Mouse (Mus musculus) myocyte (in vitro differentiated cells): ENCODE measurements around the gene Kif11. TPM values are rescaled to one million over a fixed set of nuclear protein-coding genes. Genes with fewer than 3 reads are reported as not detected.

Source experiments
- H3K27me3 ChIP-seq: one replicate; pipeline ENCODE4 v1.6.1; 2011; ENCODE audit not compliant: control insufficient read depth, insufficient read depth, insufficient read length
- H3K36me3 ChIP-seq: one replicate; pipeline ENCODE4 v1.6.1; 2011; ENCODE audit not compliant: control insufficient read depth, insufficient read depth
- H3K4me2 ChIP-seq: one replicate; pipeline ENCODE4 v1.6.1; 2011; ENCODE audit warnings: low read depth, control low read depth
- H3K4me3 ChIP-seq: one replicate; pipeline ENCODE4 v1.5.1; 2011; ENCODE audit warnings: mild to moderate bottlenecking, control low read depth, moderate library complexity
- H3K79me2 ChIP-seq: one replicate; pipeline ENCODE4 v1.6.1; 2011; ENCODE audit not compliant: control insufficient read depth, insufficient read depth
- H3ac ChIP-seq: one replicate; pipeline ENCODE4 v1.6.1; 2011; ENCODE audit not compliant: control insufficient read depth, insufficient read length
- CEBPB ChIP-seq: IDR thresholded peaks from 2 replicates; pipeline ENCODE4 v1.6.1; 2011; ENCODE audit warnings: mild to moderate bottlenecking, moderate library complexity; ENCODE audit not compliant: poor library complexity, insufficient read depth, severe bottlenecking
- E2F4 ChIP-seq: IDR thresholded peaks from one replicate; pipeline ENCODE4 v1.6.1; 2011; ENCODE audit warnings: mild to moderate bottlenecking, control low read depth, moderate library complexity; ENCODE audit not compliant: insufficient read depth
- MAX ChIP-seq: IDR thresholded peaks from one replicate; pipeline ENCODE4 v1.6.1; 2011; ENCODE audit warnings: low read depth, mild to moderate bottlenecking, control low read depth
- MYOD1 ChIP-seq, 3 experiments: IDR thresholded peaks; one replicate each; pipeline ENCODE4 v1.6.1; 2011; ENCODE audit warnings: control low read depth in 2 of 3, low read depth in 2 of 3, mild to moderate bottlenecking in 2 of 3, moderate library complexity in 1 of 3; ENCODE audit not compliant: insufficient read length in 2 of 3, control insufficient read depth in 1 of 3
- MYOG ChIP-seq, 3 experiments: IDR thresholded peaks; one replicate each; pipeline ENCODE4 v1.6.1; 2011; ENCODE audit warnings: control low read depth in 2 of 3, low read depth in 2 of 3, mild to moderate bottlenecking in 2 of 3; ENCODE audit not compliant: insufficient read length in 2 of 3, control insufficient read depth in 1 of 3, insufficient read depth in 1 of 3
- POLR2A ChIP-seq: IDR thresholded peaks from one replicate; pipeline ENCODE4 v1.6.1; 2011; ENCODE audit warnings: low read depth, mild to moderate bottlenecking, control low read depth, moderate library complexity; ENCODE audit not compliant: insufficient read length
- POLR2AphosphoS2 ChIP-seq: IDR thresholded peaks from one replicate; pipeline ENCODE4 v1.6.1; 2011; ENCODE audit warnings: low read depth, control low read depth; ENCODE audit not compliant: insufficient read length
- REST ChIP-seq: IDR thresholded peaks from one replicate; pipeline ENCODE4 v1.6.1; 2011; ENCODE audit warnings: mild to moderate bottlenecking, control low read depth, moderate library complexity; ENCODE audit not compliant: insufficient read depth, insufficient read length
- SRF ChIP-seq: IDR thresholded peaks from one replicate; pipeline ENCODE4 v1.6.1; 2011; ENCODE audit warnings: low read depth; ENCODE audit not compliant: control insufficient read depth, insufficient read length
- TCF12 ChIP-seq: IDR thresholded peaks from one replicate; pipeline ENCODE4 v1.6.1; 2011; ENCODE audit warnings: mild to moderate bottlenecking, control low read depth; ENCODE audit not compliant: poor library complexity, insufficient read depth, severe bottlenecking
- TCF3 ChIP-seq: IDR thresholded peaks from one replicate; pipeline ENCODE4 v1.6.1; 2011; ENCODE audit warnings: low read depth, control low read depth; ENCODE audit not compliant: insufficient read length
- USF1 ChIP-seq: IDR thresholded peaks from one replicate; pipeline ENCODE4 v1.6.1; 2011; ENCODE audit warnings: low read depth, mild to moderate bottlenecking, control low read depth, moderate library complexity
- polyA plus RNA-seq: library from polyadenylated mRNA; unstranded; fragments of >200 nt; fragmentation: generic; extraction: Trizol; gene quantifications from one replicate; pipeline ENCODE4 v1.2.1, GENCODE M21; 2012; ENCODE audit warnings: missing spikeins

The Kif11 gene
- polyA plus RNA-seq, 1 experiment, result 4.1 TPM

- H3K79me2 ChIP-seq, result peaks cover 9% of the 10 kb centered on the region
- H3K4me2 ChIP-seq, result no peak within 1 kb of the TSS
- H3K27me3 ChIP-seq, result no peaks in the 10 kb centered on the region
- no peaks in the 10 kb centered on the region for H3K36me3 ChIP-seq
- no peak within 1 kb of the TSS for H3ac ChIP-seq
- H3K4me3 ChIP-seq, result no peak within 1 kb of the TSS
- TF ChIP-seq TCF12, result no peak
- no peak for TF ChIP-seq POLR2AphosphoS2
- TF ChIP-seq MYOG (IDR thresholded peaks at IDR 0.05; ENCODE audit: control insufficient read depth in 1 of 3, insufficient read depth in 1 of 3, insufficient read length in 2 of 3, low read depth in 2 of 3), result no peak
- TF ChIP-seq MYOD1 (IDR thresholded peaks at IDR 0.05; ENCODE audit: control insufficient read depth in 1 of 3, insufficient read length in 2 of 3, low read depth in 2 of 3), result no peak
- no peak for TF ChIP-seq USF1
- no peak for TF ChIP-seq POLR2A
- no peak for TF ChIP-seq MAX
- TF ChIP-seq SRF, result no peak
- TF ChIP-seq CEBPB, result no peak
- no peak for TF ChIP-seq TCF3
- no peak for TF ChIP-seq E2F4
- TF ChIP-seq REST, result no peak
Measured at GRCm38 (mm10) chr19:37337752-37338151, 38.5 kb upstream of the Kif11 start, which contains the start of gene Ide. Ide (minus strand) TSS chr19:37337852.

GRCm38 (mm10) chr19:37340495-37340894, 35.7 kb upstream of the Kif11 start:
- no peaks in the 10 kb centered on the region for H3K27me3 ChIP-seq
- H3ac ChIP-seq, result no peak overlapping the region
- TF ChIP-seq REST (no peak), TCF3 (no peak), E2F4 (no peak), MYOG (IDR thresholded peaks at IDR 0.05; ENCODE audit: control insufficient read depth in 1 of 3, insufficient read depth in 1 of 3, insufficient read length in 2 of 3, low read depth in 2 of 3) (no peak), CEBPB (no peak), USF1 (no peak)

DNA sequence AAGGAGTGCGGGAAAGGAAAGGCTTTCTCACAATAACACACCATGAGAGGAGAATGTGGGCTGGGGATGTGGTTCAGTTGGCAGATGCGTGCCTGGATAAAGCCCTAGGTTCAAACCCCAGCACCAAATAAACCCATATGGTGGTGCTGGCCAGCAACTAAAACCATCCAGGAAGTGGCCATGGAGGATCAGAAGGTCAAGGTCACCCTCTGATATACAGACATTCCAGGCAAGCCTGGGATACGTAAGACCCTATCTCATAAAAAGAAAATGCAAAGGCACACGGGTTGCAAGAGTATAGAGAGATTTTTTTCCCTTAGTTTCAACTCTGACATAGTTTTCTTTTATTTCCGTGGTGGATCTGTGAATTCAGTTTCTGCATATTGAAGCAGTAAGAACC, 35.3 kb upstream of the Kif11 start:
- Histone ChIP-seq H3K79me2 (peaks cover 21% of the 10 kb centered on the region), H3K4me2 (no peak overlapping the region), H3K27me3 (no peaks in the 10 kb centered on the region), H3K4me3 (no peak overlapping the region), H3ac (no peak overlapping the region), H3K36me3 (no peaks in the 10 kb centered on the region)
- TF ChIP-seq USF1 (no peak), POLR2AphosphoS2 (no peak), CEBPB (no peak), MYOD1 (IDR thresholded peaks at IDR 0.05; ENCODE audit: control insufficient read depth in 1 of 3, insufficient read length in 2 of 3, low read depth in 2 of 3) (no peak), TCF12 (no peak), POLR2A (no peak)

More at GRCm38 (mm10) chr19:37340495-37340894, 35.7 kb upstream of the Kif11 start:
- Histone ChIP-seq H3K79me2 (peaks cover 17% of the 10 kb centered on the region), H3K36me3 (no peaks in the 10 kb centered on the region), H3K4me3 (no peak overlapping the region), H3K4me2 (no peak overlapping the region)

GRCm38 (mm10) chr19:37343899-37344298, 32.3 kb upstream of the Kif11 start:
- no peak overlapping the region for H3ac ChIP-seq
- no peak for TF ChIP-seq SRF
- TF ChIP-seq CEBPB, result no peak
- no peak overlapping the region for H3K4me2 ChIP-seq
- H3K79me2 ChIP-seq, result peaks cover 31% of the 10 kb centered on the region
- no peaks in the 10 kb centered on the region for H3K27me3 ChIP-seq
- no peaks in the 10 kb centered on the region for H3K36me3 ChIP-seq
- no peak overlapping the region for H3K4me3 ChIP-seq

DNA sequence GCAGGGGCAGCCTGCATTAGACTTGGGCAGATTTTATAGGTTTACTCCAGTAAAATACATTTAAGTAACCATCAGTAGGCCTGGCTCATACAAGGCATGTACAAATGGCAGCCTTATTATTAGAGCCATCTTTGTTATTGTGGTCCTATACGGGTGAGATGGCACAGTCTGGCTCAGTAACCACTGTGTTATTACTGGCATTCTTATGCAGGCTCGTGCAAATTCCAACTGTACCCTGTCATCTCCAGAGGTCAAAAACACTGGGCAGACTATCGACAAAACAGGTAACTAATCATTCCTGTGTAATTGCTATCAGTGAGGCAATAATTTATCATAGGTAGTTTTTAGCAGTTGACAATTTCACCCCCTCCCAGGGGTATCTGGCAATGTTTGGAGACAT, 29.9 kb upstream of the Kif11 start:
- TF ChIP-seq E2F4 (no peak), SRF (no peak), MYOD1 (IDR thresholded peaks at IDR 0.05; ENCODE audit: control insufficient read depth in 1 of 3, insufficient read length in 2 of 3, low read depth in 2 of 3) (no peak), USF1 (no peak), MAX (no peak), POLR2A (no peak), TCF12 (no peak), MYOG (IDR thresholded peaks at IDR 0.05; ENCODE audit: control insufficient read depth in 1 of 3, insufficient read depth in 1 of 3, insufficient read length in 2 of 3, low read depth in 2 of 3) (no peak), POLR2AphosphoS2 (no peak), TCF3 (no peak), CEBPB (no peak), REST (no peak)
- H3K4me2 ChIP-seq, result no peak overlapping the region
- H3ac ChIP-seq, result no peak overlapping the region
- no peaks in the 10 kb centered on the region for H3K36me3 ChIP-seq
- no peaks in the 10 kb centered on the region for H3K27me3 ChIP-seq
- no peak overlapping the region for H3K4me3 ChIP-seq
- H3K79me2 ChIP-seq, result peaks cover 43% of the 10 kb centered on the region
